Mouse (Mus musculus): ENCODE results near the gene Chst8. TPM values are rescaled to one million over a fixed set of nuclear protein-coding genes. Genes with fewer than 3 reads are reported as not detected.

Gene Chst8
- polyA plus RNA-seq, 1 experiment from 2014 or later: 2.4 TPM

DNA sequence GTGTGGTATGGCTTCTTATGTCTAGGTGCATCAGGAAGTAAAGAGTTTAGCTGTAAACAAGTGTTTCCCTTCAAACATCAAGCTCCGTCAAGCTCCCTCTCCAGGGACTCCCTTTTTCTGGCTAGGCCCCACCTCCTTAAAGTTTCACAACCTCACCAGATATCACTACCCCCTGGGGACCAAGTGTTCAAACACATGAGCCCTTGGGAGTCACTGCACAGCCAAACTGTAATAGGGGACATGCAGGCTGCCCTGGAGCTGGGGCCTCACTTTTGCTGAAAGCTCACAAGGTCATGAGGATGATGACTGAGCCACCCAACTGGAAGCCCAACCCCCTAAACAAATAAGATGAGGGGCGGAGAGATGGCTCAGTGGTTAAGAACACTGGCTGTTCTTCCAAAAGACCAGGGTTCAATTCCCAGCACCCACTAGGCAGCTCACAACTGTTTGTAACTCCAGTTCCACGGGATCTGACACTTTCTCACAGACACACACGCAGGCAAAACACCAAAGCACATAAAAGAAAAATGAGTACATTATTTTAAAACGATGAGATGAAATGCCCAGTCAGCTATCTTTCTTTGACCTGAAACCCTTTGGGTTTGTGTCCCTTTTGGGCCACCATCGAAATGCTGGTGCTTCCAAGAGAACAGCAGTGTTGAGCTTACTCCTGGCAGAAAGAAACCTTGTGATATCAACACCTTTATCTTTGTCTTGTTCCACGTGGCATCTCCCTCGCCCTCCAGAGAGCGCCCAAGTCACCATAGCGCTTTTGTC is 179.4 kb downstream of the Chst8 start:
- Histone ChIP-seq H3K4me1 (peaks cover 11% of the 10 kb centered on the region; the same call in 1 of the 2 replicates), H3K4me2 (no peak overlapping the region), H3K27ac (no peak overlapping the region), H3K27me3 (replicated peaks) (no peaks in the 10 kb centered on the region), H3K36me3 (no peaks in the 10 kb centered on the region), H3K4me3 (replicated peaks) (no peak overlapping the region), H3K9ac (no peak overlapping the region), H3K9me3 (no peaks in the 10 kb centered on the region)
- no peak for ATAC-seq (ENCODE audit: insufficient read depth, low FRiP score, low read depth)
- 76% methylated on average over 10 of the region's 10 CpGs for WGBS

DNA sequence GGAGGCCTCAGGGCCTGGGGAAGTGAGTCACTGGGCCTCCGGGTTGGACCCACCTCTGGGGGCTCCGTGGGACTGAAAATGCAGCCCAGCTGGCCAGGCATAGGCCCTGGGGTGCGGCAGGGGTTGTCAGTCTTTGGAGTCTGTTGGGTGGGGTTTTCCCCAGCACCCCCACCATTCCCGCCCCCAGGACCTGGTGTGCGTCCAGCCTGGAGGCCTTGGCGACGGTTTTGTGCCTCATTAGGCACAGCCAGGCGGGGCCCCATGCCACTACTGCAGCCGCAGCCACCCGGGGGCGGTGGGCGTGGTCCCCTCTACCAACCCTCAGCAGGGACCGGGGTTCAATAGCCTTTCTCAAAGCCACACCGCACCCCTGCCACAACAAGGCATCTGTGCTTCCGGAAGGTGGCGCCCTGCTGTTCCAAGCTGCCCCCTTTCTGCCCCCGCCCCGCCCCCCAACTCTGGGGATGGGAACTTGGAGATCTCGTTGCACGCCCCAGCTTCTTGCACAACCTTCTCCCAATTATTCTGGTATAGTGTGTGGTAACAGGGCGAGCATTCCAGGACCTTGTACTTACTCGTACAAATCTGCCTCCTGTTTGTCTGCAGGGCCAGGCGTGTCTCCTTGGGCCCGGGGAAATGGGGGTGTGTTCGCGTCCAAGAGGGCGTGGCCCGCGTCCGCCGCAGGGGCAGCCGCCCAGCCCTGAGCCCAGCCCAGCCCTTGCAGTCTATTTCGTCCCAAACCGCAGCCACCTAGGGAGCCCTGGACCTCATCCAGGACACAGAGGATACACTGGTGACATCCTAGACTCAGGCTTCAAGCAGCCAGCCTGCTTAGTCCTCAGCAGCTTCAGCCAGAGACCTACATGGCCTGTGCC is 182.1 kb downstream of the Chst8 start:
- Histone ChIP-seq H3K27ac (peak overlapping the region; percentile 90), H3K4me1 (peaks cover 11% of the 10 kb centered on the region; the same call in 1 of the 2 replicates), H3K36me3 (no peaks in the 10 kb centered on the region), H3K9me3 (no peaks in the 10 kb centered on the region), H3K4me2 (peak overlapping the region; percentile 83), H3K4me3 (replicated peaks) (peak overlapping the region; percentile 45), H3K27me3 (replicated peaks) (no peaks in the 10 kb centered on the region), H3K9ac (peak overlapping the region; percentile 32)
- whole genome bisulfite sequencing: under 1% methylated on average over 34 of the region's 34 CpGs
- ATAC-seq (ENCODE audit: insufficient read depth, low FRiP score, low read depth): peak; percentile 84

DNA sequence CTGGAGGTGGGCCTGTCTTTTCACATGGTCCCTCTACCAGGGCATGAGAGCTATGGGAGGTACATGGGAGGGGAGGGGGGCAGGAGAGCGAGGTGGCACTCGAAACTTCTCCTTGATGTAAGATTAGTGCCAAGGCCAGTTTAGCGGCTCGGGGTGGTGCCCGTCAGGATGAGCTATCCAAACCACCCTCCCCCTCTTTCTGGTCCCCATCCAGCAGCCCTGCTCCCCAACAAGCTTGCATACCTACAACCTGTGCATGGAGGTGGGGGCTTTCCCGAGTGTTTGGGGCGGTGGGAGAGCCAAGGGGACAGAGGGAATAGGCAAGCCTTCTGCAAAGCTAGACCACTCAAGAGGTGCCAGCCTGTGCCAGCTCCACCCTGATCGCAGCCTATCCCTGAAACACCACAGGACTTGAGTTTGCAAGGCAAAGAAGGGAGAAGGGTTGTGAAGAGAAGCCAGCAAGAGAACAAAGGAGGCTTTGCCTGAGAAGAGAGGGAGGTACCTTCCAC is 182.8 kb downstream of the Chst8 start:
- ATAC-seq (ENCODE audit: insufficient read depth, low FRiP score, low read depth): no peak
- H3K27ac ChIP-seq: peak overlapping the region; percentile 90
- H3K27me3 ChIP-seq (replicated peaks): no peaks in the 10 kb centered on the region
- H3K4me1 ChIP-seq: peaks cover 11% of the 10 kb centered on the region; the same call in 1 of the 2 replicates
- no peaks in the 10 kb centered on the region for H3K9me3 ChIP-seq
- peak overlapping the region; percentile 32; the same call in 1 of the 2 replicates for H3K9ac ChIP-seq
- peak overlapping the region; percentile 45 for H3K4me3 ChIP-seq (replicated peaks)
- H3K4me2 ChIP-seq: peak overlapping the region; percentile 83
- no peaks in the 10 kb centered on the region for H3K36me3 ChIP-seq
- 45% methylated on average over 8 of the region's 8 CpGs for WGBS

Other genes with a start within 250 kb of the Chst8 start
- 19.2 and 20.3 TPM in 2 replicates for gene Kctd15, start 156.0 kb downstream of the Chst8 start, polyA plus RNA-seq (2015; fragmentation: Nextera tagmentation; extraction: Ambion mirVana)
- 68.9 and 71.4 TPM in 2 replicates for gene Pepd, start 99.7 kb upstream of the Chst8 start, polyA plus RNA-seq (2015; fragmentation: Nextera tagmentation; extraction: Ambion mirVana)
- gene Cebpg, start 243.9 kb upstream of the Chst8 start, polyA plus RNA-seq (2015; fragmentation: Nextera tagmentation; extraction: Ambion mirVana): 36.5 and 37.9 TPM in 2 replicates

All from stomach, embryonic 15.5 days (tissue).